Mouse (Mus musculus) bone marrow, adult 2 months (tissue): ENCODE measurements around the gene Cct2. TPM values are rescaled to one million over a fixed set of nuclear protein-coding genes. Genes with fewer than 3 reads are reported as not detected.
A peak's percentile ranks its signal among the peaks of the same experiment; 100 is the strongest.

ENCODE experiments used
- H3K27ac ChIP-seq: fragments of 200-500 bp; 2 replicates; pipeline ENCODE4 v1.5.1; 2012; ENCODE audit warnings: low read depth, mild to moderate bottlenecking, control low read depth, inconsistent platforms, low read length; ENCODE audit not compliant: control insufficient read depth, poor library complexity, insufficient read depth
- H3K4me1 ChIP-seq: fragments of 200-500 bp; 2 replicates; pipeline ENCODE4 v1.6.1; 2011; ENCODE audit warnings: low read length; ENCODE audit not compliant: control insufficient read depth, insufficient read depth
- H3K4me3 ChIP-seq: fragments of 200-500 bp; replicated peaks from 2 replicates; pipeline ENCODE3; 2011; ENCODE audit warnings: mild to moderate bottlenecking, low read depth, low read length, control low read depth; ENCODE audit not compliant: control insufficient read depth
- CTCF ChIP-seq: fragments of 200-500 bp; IDR thresholded peaks from 2 replicates; pipeline ENCODE4 v1.5.1; 2011; ENCODE audit warnings: low read length, control low read depth; ENCODE audit not compliant: control insufficient read depth, insufficient read depth
- POLR2A ChIP-seq: fragments of 200-500 bp; IDR thresholded peaks from 2 replicates; pipeline ENCODE4 v1.6.1; 2011; ENCODE audit warnings: low read depth, mild to moderate bottlenecking, control low read depth, low read length, borderline replicate concordance; ENCODE audit not compliant: control insufficient read depth
- WGBS: fragments of 180-500 bp; shearing (Covaris S2); methylation state at CpG from one replicate; pipeline ENCODE4 v1.1.7; 2018; 5-methylcytosine and 5-hydroxymethylcytosine counted together
- polyA plus RNA-seq: library from polyadenylated mRNA; stranded (reverse); fragments of >200 nt; gene quantifications from 2 replicates; pipeline ENCODE4 v1.2.4, GENCODE M21; 2011; ENCODE audit warnings: low replicate concordance; ENCODE audit not compliant: missing spikeins, insufficient read depth, insufficient read length

Cct2 gene
- polyA plus RNA-seq, 1 experiment = 126 TPM

GRCm38 (mm10) chr10:117100175-117100574 lies 36.6 kb upstream of the Cct2 start:
- no peak for TF ChIP-seq POLR2A
- no peak for TF ChIP-seq CTCF
- 82% methylated on average over 5 of the region's 5 CpGs for WGBS
- Histone ChIP-seq H3K4me1 (peaks cover 2% of the 10 kb centered on the region), H3K27ac (no peak overlapping the region), H3K4me3 (no peak overlapping the region)

GRCm38 (mm10) chr10:117097116-117097698 lies 33.6 kb upstream of the Cct2 start:
- Histone ChIP-seq H3K4me3 (no peak overlapping the region), H3K27ac (no peak overlapping the region), H3K4me1 (no peaks in the 10 kb centered on the region; the same call in 1 of the 2 replicates)
- 81% methylated on average over 2 of the region's 2 CpGs for WGBS
- TF ChIP-seq CTCF (no peak), POLR2A (no peak)

GRCm38 (mm10) chr10:117096096-117096495 lies 32.5 kb upstream of the Cct2 start:
- Histone ChIP-seq H3K4me3 (no peak overlapping the region), H3K27ac (no peak overlapping the region), H3K4me1 (no peaks in the 10 kb centered on the region; the same call in 1 of the 2 replicates)
- 93% methylated on average over 6 of the region's 6 CpGs for WGBS
- TF ChIP-seq CTCF (no peak), POLR2A (no peak)

GRCm38 (mm10) chr10:117094504-117095329 lies 31.1 kb upstream of the Cct2 start:
- Histone ChIP-seq H3K27ac (no peak overlapping the region), H3K4me1 (no peaks in the 10 kb centered on the region; the same call in 1 of the 2 replicates), H3K4me3 (no peak overlapping the region)
- TF ChIP-seq CTCF (no peak), POLR2A (no peak)
- WGBS = 89% methylated on average over 15 of the region's 15 CpGs

GRCm38 (mm10) chr10:117089628-117090027 lies 26.0 kb upstream of the Cct2 start:
- TF ChIP-seq POLR2A (no peak), CTCF (no peak)
- 61% methylated on average over 4 of the region's 4 CpGs for WGBS
- Histone ChIP-seq H3K4me1 (no peaks in the 10 kb centered on the region; the same call in 1 of the 2 replicates), H3K27ac (no peak overlapping the region), H3K4me3 (no peak overlapping the region)

GRCm38 (mm10) chr10:117081914-117082359 lies 18.3 kb upstream of the Cct2 start:
- Histone ChIP-seq H3K4me3 (no peak overlapping the region), H3K4me1 (no peaks in the 10 kb centered on the region; the same call in 1 of the 2 replicates), H3K27ac (no peak overlapping the region)
- TF ChIP-seq CTCF (no peak), POLR2A (no peak)
- WGBS = 82% methylated on average over 2 of the region's 2 CpGs

- WGBS = 85% methylated on average over 4 of the region's 4 CpGs
- no peak overlapping the region for H3K4me3 ChIP-seq
- H3K4me1 ChIP-seq = no peaks in the 10 kb centered on the region; the same call in 1 of the 2 replicates
- H3K27ac ChIP-seq = no peak overlapping the region
- TF ChIP-seq POLR2A = no peak
These were observed 17.7 kb upstream of the Cct2 start for GRCm38 (mm10) chr10:117081326-117081725.

- Histone ChIP-seq H3K27ac (0 out of 2 replicates have a peak overlapping the region, but pooled peaks have one; percentile 8), H3K4me3 (no peak overlapping the region), H3K4me1 (no peaks in the 10 kb centered on the region; the same call in none of the 2 replicates)
- WGBS = 60% methylated on average over 6 of the region's 6 CpGs
- TF ChIP-seq CTCF (peak; percentile 81), POLR2A (no peak)
These were observed 14.7 kb upstream of the Cct2 start for GRCm38 (mm10) chr10:117078284-117078683.
